Mouse (Mus musculus) intestine, embryonic 16.5 days (tissue): Measurements from ENCODE around the gene Cenpu. TPM values are rescaled to one million over a fixed set of nuclear protein-coding genes. Genes with fewer than 3 reads are reported as not detected.

ENCODE experiments used
- ATAC-seq: fragments of 200-750 bp; cut with Nextera tagmentation; 2 replicates; pipeline ENCODE4 v1.8.0; 2017; ENCODE audit warnings: moderate TSS enrichment, moderate library complexity
- H3K27ac ChIP-seq: fragments of 300-500 bp; sonication (generic); 2 replicates; pipeline ENCODE4 v1.5.1; 2014; ENCODE audit warnings: mild to moderate bottlenecking, low read length
- H3K27me3 ChIP-seq: fragments of 300-500 bp; sonication (generic); replicated peaks from 2 replicates; pipeline ENCODE4 v1.6.1; 2014; ENCODE audit warnings: low read length, control low read depth, mixed read lengths; ENCODE audit not compliant: control insufficient read depth, insufficient read depth
- H3K36me3 ChIP-seq: fragments of 300-500 bp; sonication (generic); 2 replicates; pipeline ENCODE4 v1.6.1; 2014; ENCODE audit warnings: low read length, control low read depth; ENCODE audit not compliant: control insufficient read depth, insufficient read depth
- H3K4me1 ChIP-seq: fragments of 300-500 bp; sonication (generic); 2 replicates; pipeline ENCODE4 v1.6.1; 2014; ENCODE audit warnings: low read length, control low read depth, mixed read lengths; ENCODE audit not compliant: control insufficient read depth, insufficient read depth
- H3K4me2 ChIP-seq: fragments of 300-500 bp; sonication (generic); 2 replicates; pipeline ENCODE4 v1.6.1; 2014; ENCODE audit warnings: low read depth, low read length, control low read depth
- H3K4me3 ChIP-seq: fragments of 300-500 bp; sonication (generic); 2 replicates; pipeline ENCODE4 v1.5.1; 2014; ENCODE audit warnings: mild to moderate bottlenecking, low read length
- H3K9ac ChIP-seq: fragments of 300-500 bp; sonication (generic); 2 replicates; pipeline ENCODE4 v1.6.1; 2014; ENCODE audit warnings: low read depth, low read length
- H3K9me3 ChIP-seq: fragments of 300-500 bp; sonication (generic); 2 replicates; pipeline ENCODE4 v1.6.1; 2016; ENCODE audit warnings: low read length, control low read depth; ENCODE audit not compliant: control insufficient read depth
- WGBS: fragments of 180-500 bp; shearing (Covaris S2); extraction: QIAGEN DNeasy Blood & Tissue Kit; methylation state at CpG from one replicate; pipeline ENCODE4 v1.1.7; 2014; 5-methylcytosine and 5-hydroxymethylcytosine counted together
- polyA plus RNA-seq: library from polyadenylated mRNA; unstranded; fragments of >200 nt; fragmentation: Nextera tagmentation; extraction: Ambion mirVana; gene quantifications from 2 replicates; pipeline ENCODE4 v1.2.1, GENCODE M21; 2015

Cenpu gene
- polyA plus RNA-seq, 1 experiment from 2014 or later, result 12.7 TPM

DNA sequence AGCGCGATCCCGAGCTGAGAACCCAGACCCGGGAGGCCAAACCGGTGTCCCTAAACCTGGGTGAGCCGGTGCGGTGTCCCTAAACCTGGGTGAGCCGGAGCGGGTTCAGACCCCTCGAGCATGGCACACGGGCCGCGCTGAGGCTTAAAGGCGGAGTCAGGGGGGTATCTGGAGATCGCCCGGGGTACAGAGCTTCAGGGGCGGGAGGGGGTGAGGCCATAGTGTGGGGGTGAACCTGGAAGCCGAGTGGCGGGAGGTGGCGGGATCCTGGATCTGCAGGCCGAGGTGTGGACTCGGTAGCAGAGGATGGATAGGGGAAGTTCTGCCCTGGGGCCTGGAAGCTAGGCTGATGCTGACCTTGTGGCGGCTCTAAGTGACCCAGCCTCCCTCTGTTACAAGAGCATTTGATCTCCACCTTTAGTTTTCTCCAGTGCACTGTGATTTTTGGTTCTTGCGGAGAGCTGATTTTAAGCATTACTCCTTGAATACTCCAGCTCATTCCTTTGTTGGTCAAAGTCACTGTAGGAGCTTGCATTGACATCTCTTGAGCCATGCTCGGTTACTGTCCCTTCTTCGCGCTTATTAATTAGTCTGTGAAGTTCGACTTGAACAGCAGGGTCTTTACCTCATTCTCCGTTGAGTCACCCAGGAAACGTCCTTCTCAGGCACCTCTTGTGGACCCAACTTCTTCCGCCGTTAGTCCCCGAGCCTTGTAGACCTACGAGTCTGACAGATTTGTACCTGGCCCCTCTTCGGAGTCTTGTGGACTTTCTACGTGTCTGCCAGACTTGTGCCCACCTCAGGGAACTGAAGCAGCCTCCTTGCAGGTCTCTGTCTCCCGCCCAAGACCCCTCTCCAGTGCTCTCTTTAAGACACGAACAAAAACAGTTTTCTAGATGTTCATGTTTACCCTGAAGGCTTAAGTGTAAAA is 66.1 kb downstream of the Cenpu start:
- no peaks in the 10 kb centered on the region for H3K9me3 ChIP-seq
- H3K4me3 ChIP-seq, result peak overlapping the region; percentile 87
- peak overlapping the region; percentile 95 for H3K4me2 ChIP-seq
- H3K9ac ChIP-seq, result peak overlapping the region; percentile 85
- peaks cover 10% of the 10 kb centered on the region; the same call in 1 of the 2 replicates for H3K4me1 ChIP-seq
- no peaks in the 10 kb centered on the region for H3K27me3 ChIP-seq
- 1% methylated on average over 38 of the region's 38 CpGs for WGBS
- no peaks in the 10 kb centered on the region for H3K36me3 ChIP-seq
- H3K27ac ChIP-seq, result peak overlapping the region; percentile 90
- no peak; the same call in 1 of the 2 replicates for ATAC-seq

- no peak for ATAC-seq
- no peaks in the 10 kb centered on the region for H3K36me3 ChIP-seq
- WGBS, result 9% methylated on average over 10 of the region's 10 CpGs
- peak overlapping the region; percentile 87 for H3K4me3 ChIP-seq
- no peak overlapping the region for H3K27ac ChIP-seq
- peak overlapping the region; percentile 95 for H3K4me2 ChIP-seq
- peaks cover 10% of the 10 kb centered on the region; the same call in 1 of the 2 replicates for H3K4me1 ChIP-seq
- no peaks in the 10 kb centered on the region for H3K9me3 ChIP-seq
- H3K9ac ChIP-seq, result peak overlapping the region; percentile 85
- no peaks in the 10 kb centered on the region for H3K27me3 ChIP-seq
Observed at GRCm38 (mm10) chr8:46618639-46619320, 67.0 kb downstream of the Cenpu start.

DNA sequence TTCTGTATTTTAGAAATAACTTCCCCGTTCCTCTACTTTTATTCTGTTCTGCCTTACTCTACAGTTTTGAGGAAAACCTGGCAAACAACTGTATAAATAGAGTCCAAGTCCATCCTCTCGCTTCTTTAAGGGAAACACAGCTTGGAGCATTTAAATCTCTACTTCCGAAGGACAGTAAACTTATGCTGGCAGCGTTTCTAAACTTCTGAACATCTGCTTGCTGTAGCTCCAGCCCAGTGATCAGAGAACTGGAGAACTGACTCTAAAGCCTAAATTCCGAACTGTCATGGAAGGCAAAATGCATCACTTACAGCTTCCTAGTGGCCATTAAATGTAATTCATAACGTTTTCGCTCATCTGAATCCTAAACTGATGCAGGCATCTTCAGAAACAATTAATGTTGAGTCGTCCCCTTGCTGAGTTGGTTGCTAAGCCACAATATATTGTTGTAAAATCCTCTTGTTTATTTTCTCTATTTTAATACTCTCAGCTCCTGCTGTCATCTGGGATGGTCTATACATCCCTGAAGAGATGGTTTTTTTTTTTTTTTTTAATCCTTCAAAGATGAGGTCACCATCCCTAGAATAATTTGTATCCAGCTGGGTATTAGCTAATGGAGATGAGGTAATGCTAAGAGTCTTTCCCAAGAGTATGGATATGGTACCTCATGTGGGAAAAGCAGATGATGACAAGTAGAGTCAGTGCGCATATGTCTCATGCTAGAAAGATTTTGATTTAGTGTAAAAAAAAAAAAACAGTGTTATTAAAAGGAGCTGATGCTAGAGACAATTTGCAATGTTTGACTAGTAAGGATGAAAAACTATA is 70.8 kb downstream of the Cenpu start:
- Histone ChIP-seq H3K27ac (no peak overlapping the region), H3K4me3 (no peak overlapping the region), H3K9ac (no peak overlapping the region), H3K9me3 (no peaks in the 10 kb centered on the region), H3K36me3 (no peaks in the 10 kb centered on the region), H3K4me2 (no peak overlapping the region), H3K27me3 (no peaks in the 10 kb centered on the region), H3K4me1 (peaks cover 5% of the 10 kb centered on the region; the same call in 1 of the 2 replicates)
- no peak for ATAC-seq
- whole genome bisulfite sequencing, result 60% methylated on average over 9 of the region's 9 CpGs

DNA sequence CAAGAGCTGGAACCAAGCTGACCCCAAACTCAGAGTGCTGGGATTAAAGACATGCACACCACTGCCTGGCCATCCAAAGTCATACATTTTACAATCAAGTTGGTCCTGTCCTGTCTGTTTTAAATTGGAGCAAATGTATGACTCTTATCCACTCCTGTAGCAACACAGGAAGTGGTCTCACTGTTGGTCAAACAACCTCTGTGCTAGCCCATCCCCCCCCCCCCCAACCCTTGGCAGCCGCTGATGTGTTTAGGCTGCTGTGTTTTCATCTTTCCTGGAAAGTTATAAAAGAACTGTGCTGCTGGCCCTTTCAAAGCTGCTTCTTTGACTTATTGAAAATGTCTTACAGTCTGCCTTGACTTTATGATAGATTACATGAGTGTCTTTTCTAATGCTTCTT is 73.3 kb downstream of the Cenpu start:
- Histone ChIP-seq H3K9ac (no peak overlapping the region), H3K36me3 (no peaks in the 10 kb centered on the region), H3K9me3 (no peaks in the 10 kb centered on the region), H3K4me3 (no peak overlapping the region), H3K4me1 (no peaks in the 10 kb centered on the region), H3K27me3 (no peaks in the 10 kb centered on the region), H3K4me2 (no peak overlapping the region), H3K27ac (no peak overlapping the region)
- 33% methylated on average over 1 of the region's 1 CpGs for WGBS
- ATAC-seq, result no peak

- Histone ChIP-seq H3K27ac (no peak overlapping the region), H3K4me1 (no peaks in the 10 kb centered on the region), H3K27me3 (no peaks in the 10 kb centered on the region), H3K36me3 (no peaks in the 10 kb centered on the region), H3K9ac (no peak overlapping the region), H3K4me3 (no peak overlapping the region), H3K4me2 (no peak overlapping the region), H3K9me3 (no peaks in the 10 kb centered on the region)
- ATAC-seq, result no peak
- WGBS, result 96% methylated on average over 5 of the region's 5 CpGs
Observed at GRCm38 (mm10) chr8:46626642-46627041, 74.8 kb downstream of the Cenpu start.

GRCm38 (mm10) chr8:46627881-46628280 is 76.1 kb downstream of the Cenpu start:
- 83% methylated on average over 7 of the region's 7 CpGs for WGBS
- Histone ChIP-seq H3K4me3 (no peak overlapping the region), H3K9ac (no peak overlapping the region), H3K4me1 (no peaks in the 10 kb centered on the region), H3K4me2 (no peak overlapping the region), H3K27me3 (no peaks in the 10 kb centered on the region), H3K36me3 (no peaks in the 10 kb centered on the region), H3K27ac (no peak overlapping the region), H3K9me3 (no peaks in the 10 kb centered on the region)
- ATAC-seq, result no peak

DNA sequence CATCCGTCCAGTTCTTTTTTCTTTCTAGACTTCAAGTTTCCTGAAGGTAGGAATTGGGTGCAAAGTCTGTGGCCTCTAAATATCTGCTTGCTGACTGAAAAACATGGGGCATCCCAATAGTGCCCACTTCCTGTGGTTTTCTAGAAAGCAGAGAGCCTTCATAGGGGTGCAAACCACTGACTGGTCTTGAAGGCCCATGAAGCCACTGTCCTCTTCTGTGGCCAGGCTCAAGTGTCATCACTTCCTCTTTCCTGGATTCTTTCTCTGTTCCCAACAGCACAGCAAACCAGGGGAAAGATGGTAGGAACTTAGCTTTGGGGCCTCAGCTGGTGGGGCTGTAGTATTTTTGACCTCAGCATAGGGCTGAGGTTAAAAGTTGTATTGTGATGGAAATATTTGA is 76.8 kb downstream of the Cenpu start:
- H3K9me3 ChIP-seq, result no peaks in the 10 kb centered on the region
- ATAC-seq, result no peak

More for the DNA sequence above, 76.8 kb downstream of the Cenpu start:
- Histone ChIP-seq H3K4me3 (no peak overlapping the region), H3K4me1 (no peaks in the 10 kb centered on the region), H3K9ac (no peak overlapping the region), H3K27ac (no peak overlapping the region), H3K4me2 (no peak overlapping the region), H3K27me3 (no peaks in the 10 kb centered on the region), H3K36me3 (no peaks in the 10 kb centered on the region)
- WGBS, result 88% methylated on average over 1 of the region's 1 CpGs
